Mouse (Mus musculus): ENCODE results near the gene Depdc1b.

Gene Depdc1b

GRCm38 (mm10) chr13:108448348-108448931, 132.3 kb downstream of the Depdc1b start:
- DNase-seq (ENCODE audit: low spot score) = no peak

DNA sequence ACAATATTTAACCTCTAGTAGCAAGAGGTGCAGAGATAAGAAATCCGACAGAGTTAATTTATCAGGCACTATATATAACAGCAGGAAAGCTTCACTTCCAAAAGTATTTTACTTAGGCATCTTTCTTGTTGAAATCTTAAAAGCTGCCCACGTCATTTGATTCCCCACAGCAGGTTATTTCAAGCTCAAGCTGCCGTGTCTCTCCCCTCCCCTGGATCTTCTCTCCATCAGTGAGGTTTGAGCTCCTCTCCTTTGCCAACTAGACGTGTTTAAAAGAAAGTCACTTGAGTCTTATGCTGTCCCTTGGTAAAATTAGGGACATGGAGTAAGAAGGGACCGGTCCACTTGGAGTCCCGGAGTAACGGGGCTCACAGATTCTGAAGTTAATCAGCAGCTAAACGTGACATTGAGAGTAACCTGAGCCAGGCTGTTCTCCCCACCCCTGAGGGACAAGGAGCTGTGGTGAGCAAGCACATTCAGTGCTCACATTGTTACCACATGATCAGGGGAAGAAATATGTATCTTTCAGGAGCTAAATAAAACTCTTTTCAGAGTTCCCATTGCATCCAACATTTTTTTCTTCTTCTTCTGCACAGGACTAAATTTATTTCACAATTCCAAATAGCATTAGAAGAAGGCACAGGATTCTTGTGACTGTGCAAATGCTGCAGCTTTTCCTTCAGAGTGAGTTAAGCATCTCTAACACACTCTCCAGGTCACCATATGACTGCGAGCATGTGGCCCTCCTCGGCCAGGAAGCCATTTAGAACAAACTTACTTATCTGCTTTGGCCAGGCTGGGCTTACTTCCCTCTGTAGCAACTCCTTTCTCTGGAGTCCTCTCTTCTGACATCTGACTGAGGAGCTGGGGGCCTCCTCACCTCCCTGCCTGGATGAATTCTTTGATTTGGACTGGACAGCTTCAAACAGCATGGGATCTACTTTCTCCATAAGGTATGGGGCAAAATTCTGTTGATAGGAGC, 133.3 kb downstream of the Depdc1b start, which contains the start of gene Pde4d:
Pde4d (plus strand) TSS at position 833 of the 982 bp plus-strand sequence.
- DNase-seq (ENCODE audit: low spot score) = no peak

GRCm38 (mm10) chr13:108451122-108451521, 135.0 kb downstream of the Depdc1b start:
- DNase-seq (ENCODE audit: low spot score) = no peak

DNA sequence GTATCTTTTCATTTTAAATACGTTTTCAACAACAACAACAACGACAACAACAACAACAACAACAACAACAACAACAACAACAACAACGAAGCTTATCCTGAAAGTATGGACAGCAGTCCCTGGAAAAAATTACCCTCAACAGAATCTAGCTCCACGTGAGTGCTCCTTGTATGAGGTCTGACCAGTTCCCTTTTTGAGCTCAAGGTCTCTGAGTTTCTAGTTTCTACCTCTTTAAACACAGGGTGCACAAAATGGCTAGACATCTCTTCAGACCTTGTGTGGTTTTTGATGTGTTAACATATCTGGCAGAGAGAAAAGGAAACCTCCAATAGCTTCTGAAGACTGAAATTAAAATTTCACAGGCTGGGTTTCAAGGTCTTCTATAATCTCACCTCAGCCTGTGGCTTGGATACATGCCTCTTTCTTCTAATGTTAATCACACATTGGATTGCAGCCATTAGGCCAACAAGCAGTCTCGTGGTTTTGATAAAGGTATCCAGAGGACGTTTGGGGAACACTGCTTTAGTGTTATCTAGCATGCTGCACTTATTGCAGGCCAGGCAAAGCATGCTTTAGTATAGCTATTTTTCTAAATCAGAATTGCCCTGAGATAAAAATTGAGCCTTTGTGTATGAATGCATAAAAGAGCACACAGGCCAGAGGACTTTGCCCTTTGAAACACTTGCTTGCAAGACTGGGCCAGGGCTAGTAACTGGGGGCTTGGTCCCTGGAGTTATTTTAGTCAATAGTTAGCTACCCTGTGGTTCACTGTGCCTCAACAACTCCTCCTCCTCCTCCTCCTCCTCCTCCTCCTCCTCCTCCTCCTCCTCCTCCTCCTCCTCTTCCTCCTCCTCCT, 137.2 kb downstream of the Depdc1b start:
- no peak for DNase-seq (ENCODE audit: low spot score)
